Mouse (Mus musculus) kidney, adult 10 weeks (tissue): ENCODE measurements around the gene Poglut1. TPM values are rescaled to one million over a fixed set of nuclear protein-coding genes. Genes with fewer than 3 reads are reported as not detected.

Source experiments
- polyA plus RNA-seq: library from polyadenylated mRNA; stranded (reverse); fragments of 350-450 nt; fragmentation: Illumina TruSeq; extraction: RNeasy Lipid Tissue Mini Kit (QIAGEN cat#74804); gene quantifications from one replicate; pipeline ENCODE4 v1.2.3, GENCODE M21; 2014; ENCODE audit warnings: low read depth, low replicate concordance

Gene Poglut1
- 46.7 TPM for polyA plus RNA-seq

GRCm38 (mm10) chr16:38549479-38550396 lies at the start of gene Poglut1:
TSS of gene Poglut1 (minus strand) at chr16:38550258.

GRCm38 (mm10) chr16:38558221-38558748 lies 8.2 kb upstream of the Poglut1 start, which contains the start of gene Tmem39a:
TSS of gene Tmem39a (plus strand) at chr16:38558698.

GRCm38 (mm10) chr16:38522129-38523084 lies 27.7 kb downstream of the Poglut1 start, which contains the start of gene Timmdc1:
TSS of gene Timmdc1 (minus strand) at chr16:38522663.

Other genes with a start within 250 kb of the Poglut1 start
- 1.1 TPM for gene Maats1, start 208.1 kb downstream of the Poglut1 start, polyA plus RNA-seq
- 155 TPM for gene Cox17, start 203.3 kb downstream of the Poglut1 start, polyA plus RNA-seq
- not detected for gene Gm21987, start 203.2 kb downstream of the Poglut1 start, polyA plus RNA-seq
- not detected for gene Popdc2, start 188.0 kb downstream of the Poglut1 start, polyA plus RNA-seq
- gene Pla1a, start 117.1 kb downstream of the Poglut1 start, polyA plus RNA-seq: 12.2 TPM
- gene Adprh, start 97.6 kb downstream of the Poglut1 start, polyA plus RNA-seq: 8.2 TPM
- gene Cd80, start 94.7 kb downstream of the Poglut1 start, polyA plus RNA-seq: 0.20 TPM
- gene Timmdc1, start 27.6 kb downstream of the Poglut1 start, polyA plus RNA-seq: 13.7 TPM
- 21.7 TPM for gene Tmem39a, start 8.4 kb upstream of the Poglut1 start, polyA plus RNA-seq
- 6.5 TPM for gene Arhgap31, start 163.0 kb upstream of the Poglut1 start, polyA plus RNA-seq
- gene B4galt4, start 192.0 kb upstream of the Poglut1 start, polyA plus RNA-seq: 14.5 TPM